Mouse (Mus musculus) midbrain, embryonic 15.5 days (tissue): ENCODE data around the gene Slc35d1. TPM values are rescaled to one million over a fixed set of nuclear protein-coding genes. Genes with fewer than 3 reads are reported as not detected.

Experiments used
- ATAC-seq: fragments of 200-750 bp; cut with Nextera tagmentation; replicated peaks from 2 replicates; pipeline ENCODE4 v1.8.0; 2017; ENCODE audit warnings: moderate TSS enrichment
- H3K27ac ChIP-seq: fragments of 300-500 bp; sonication (generic); 2 replicates; pipeline ENCODE4 v1.5.1; 2015; ENCODE audit warnings: mild to moderate bottlenecking, inconsistent platforms
- H3K27me3 ChIP-seq: fragments of 300-500 bp; sonication (generic); replicated peaks from 2 replicates; pipeline ENCODE4 v1.6.1; 2015; ENCODE audit warnings: inconsistent platforms
- H3K36me3 ChIP-seq: fragments of 300-500 bp; sonication (generic); replicated peaks from 2 replicates; pipeline ENCODE4 v1.6.1; 2015; ENCODE audit warnings: inconsistent platforms
- H3K4me1 ChIP-seq: fragments of 300-500 bp; sonication (generic); 2 replicates; pipeline ENCODE4 v1.6.1; 2015; ENCODE audit warnings: inconsistent platforms
- H3K4me2 ChIP-seq: fragments of 300-500 bp; sonication (generic); 2 replicates; pipeline ENCODE4 v1.6.1; 2015; ENCODE audit warnings: inconsistent platforms, mild to moderate bottlenecking, moderate library complexity
- H3K4me3 ChIP-seq: fragments of 300-500 bp; sonication (generic); 2 replicates; pipeline ENCODE4 v1.5.1; 2015; ENCODE audit warnings: mild to moderate bottlenecking, inconsistent platforms
- H3K9ac ChIP-seq: fragments of 300-500 bp; sonication (generic); 2 replicates; pipeline ENCODE4 v1.6.1; 2015; ENCODE audit warnings: mild to moderate bottlenecking, inconsistent platforms
- H3K9me3 ChIP-seq: fragments of 300-500 bp; sonication (generic); 2 replicates; pipeline ENCODE4 v1.6.1; 2016; ENCODE audit warnings: inconsistent platforms
- WGBS: fragments of 180-500 bp; shearing (Covaris S2); methylation state at CpG from one replicate; pipeline ENCODE4 v1.1.7; 2015; ENCODE audit warnings: mixed read lengths; 5-methylcytosine and 5-hydroxymethylcytosine counted together
- polyA plus RNA-seq: library from polyadenylated mRNA; unstranded; fragments of >200 nt; fragmentation: Nextera tagmentation; extraction: Ambion mirVana; gene quantifications from 2 replicates; pipeline ENCODE4 v1.2.1, GENCODE M21; 2015

Slc35d1 gene
- polyA plus RNA-seq, 1 experiment from 2014 or later: 6.7 TPM

- Histone ChIP-seq H3K4me3 (no peak overlapping the region), H3K27me3 (no peaks in the 10 kb centered on the region), H3K9me3 (no peaks in the 10 kb centered on the region), H3K27ac (no peak overlapping the region), H3K4me2 (peak overlapping the region; percentile 84; the same call in 1 of the 2 replicates), H3K9ac (no peak overlapping the region), H3K36me3 (no peaks in the 10 kb centered on the region), H3K4me1 (peaks cover 25% of the 10 kb centered on the region)
- no peak for ATAC-seq
- WGBS: 86% methylated on average over 9 of the region's 9 CpGs
These were observed 94.0 kb downstream of the Slc35d1 start for GRCm38 (mm10) chr4:103120874-103121389.

Other genes starting within 250 kb of the Slc35d1 start
- 1.3 and 1.5 TPM in 2 replicates for gene Tctex1d1, start 236.6 kb downstream of the Slc35d1 start, polyA plus RNA-seq
- 0.30 and 0.52 TPM in 2 replicates for gene Insl5, start 188.3 kb downstream of the Slc35d1 start, polyA plus RNA-seq
- gene Mier1, start 100.8 kb downstream of the Slc35d1 start, polyA plus RNA-seq: 27.7 and 29.9 TPM in 2 replicates
- gene Wdr78, start 100.6 kb downstream of the Slc35d1 start, polyA plus RNA-seq: 5.4 and 5.6 TPM in 2 replicates
- not detected in 2 replicates for gene 4921539E11Rik, start 75.7 kb upstream of the Slc35d1 start, polyA plus RNA-seq
- gene Oma1, start 98.6 kb upstream of the Slc35d1 start, polyA plus RNA-seq: 8.7 and 9.1 TPM in 2 replicates